Mouse (Mus musculus) midbrain, postnatal 0 days (tissue): ENCODE data around the gene H2-Eb2. TPM values are rescaled to one million over a fixed set of nuclear protein-coding genes. Genes with fewer than 3 reads are reported as not detected.

Source experiments
- ATAC-seq: fragments of 200-750 bp; cut with Nextera tagmentation; 2 replicates; pipeline ENCODE4 v1.8.0; 2017; ENCODE audit warnings: moderate number of reproducible peaks, mild to moderate bottlenecking, moderate TSS enrichment, moderate library complexity; ENCODE audit not compliant: low FRiP score
- DNase-seq: peaks from one replicate; pipeline ENCODE4 v3.0.0-alpha.2; 2015; ENCODE audit warnings: low spot score
- H3K27ac ChIP-seq: fragments of 300-500 bp; sonication (generic); 2 replicates; pipeline ENCODE4 v1.5.1; 2014; ENCODE audit warnings: low read depth, mild to moderate bottlenecking, low read length, mixed read lengths
- H3K27me3 ChIP-seq: fragments of 300-500 bp; sonication (generic); 2 replicates; pipeline ENCODE4 v1.6.1; 2014; ENCODE audit warnings: low read length, control low read depth, mixed read lengths; ENCODE audit not compliant: insufficient read depth
- H3K36me3 ChIP-seq: fragments of 300-500 bp; sonication (generic); 2 replicates; pipeline ENCODE4 v1.6.1; 2014; ENCODE audit warnings: low read length, control low read depth, mixed read lengths; ENCODE audit not compliant: insufficient read depth
- H3K4me1 ChIP-seq: fragments of 300-500 bp; sonication (generic); 2 replicates; pipeline ENCODE4 v1.6.1; 2014; ENCODE audit warnings: mild to moderate bottlenecking, control low read depth, antibody characterized with exemption, low read length, mixed read lengths; ENCODE audit not compliant: insufficient read depth
- H3K4me2 ChIP-seq: fragments of 300-500 bp; sonication (generic); 2 replicates; pipeline ENCODE4 v1.6.1; 2014; ENCODE audit warnings: low read depth, mild to moderate bottlenecking, low read length, mixed read lengths; ENCODE audit not compliant: poor library complexity, severe bottlenecking
- H3K4me3 ChIP-seq: fragments of 300-500 bp; sonication (generic); 2 replicates; pipeline ENCODE4 v1.5.1; 2014; ENCODE audit warnings: low read depth, mild to moderate bottlenecking, low read length, moderate library complexity
- H3K9ac ChIP-seq: fragments of 300-500 bp; sonication (generic); replicated peaks from 2 replicates; pipeline ENCODE4 v1.6.1; 2014; ENCODE audit warnings: mild to moderate bottlenecking, low read length, moderate library complexity, mixed read lengths; ENCODE audit not compliant: poor library complexity, severe bottlenecking
- H3K9me3 ChIP-seq: fragments of 300-500 bp; sonication (generic); 2 replicates; pipeline ENCODE4 v1.6.1; 2016; ENCODE audit warnings: low read length, control low read depth
- CTCF ChIP-seq: IDR thresholded peaks from 2 replicates; pipeline ENCODE4 v1.5.1; 2016; ENCODE audit warnings: antibody characterized with exemption, mild to moderate bottlenecking
- WGBS: fragments of 180-500 bp; shearing (Covaris S2); extraction: QIAGEN DNeasy Blood & Tissue Kit; methylation state at CpG from one replicate; pipeline ENCODE4 v1.1.7; 2014; 5-methylcytosine and 5-hydroxymethylcytosine counted together
- polyA plus RNA-seq: library from polyadenylated mRNA; unstranded; fragments of >200 nt; fragmentation: Nextera tagmentation; extraction: Ambion mirVana; gene quantifications from 2 replicates; pipeline ENCODE4 v1.2.1, GENCODE M21; 2015
- total RNA-seq: library from RNA; depleted of rRNA; stranded (reverse); fragments of >200 nt; gene quantifications from 2 replicates; pipeline ENCODE4 v1.2.3, GENCODE M21; 2014; rRNA removed

H2-Eb2 gene
- total and polyA plus RNA-seq, 2 experiments from 2014 or later = 0.09 to 0.22 TPM

DNA sequence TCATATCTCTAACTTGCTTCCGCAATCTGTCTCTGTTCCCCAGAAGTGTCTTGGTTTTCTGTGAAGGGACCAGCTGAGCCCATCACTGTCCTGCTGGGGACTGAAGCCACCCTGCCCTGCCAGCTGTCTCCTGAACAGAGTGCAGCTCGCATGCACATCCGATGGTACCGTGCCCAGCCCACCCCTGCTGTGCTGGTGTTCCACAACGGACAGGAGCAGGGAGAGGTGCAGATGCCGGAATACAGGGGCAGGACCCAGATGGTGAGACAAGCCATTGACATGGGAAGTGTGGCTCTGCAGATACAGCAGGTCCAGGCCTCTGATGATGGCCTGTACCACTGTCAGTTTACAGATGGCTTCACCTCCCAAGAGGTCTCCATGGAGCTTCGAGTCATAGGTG, 54.0 kb downstream of the H2-Eb2 start:
- Histone ChIP-seq H3K4me2 (no peak overlapping the region), H3K9ac (no peak overlapping the region), H3K9me3 (no peaks in the 10 kb centered on the region), H3K4me3 (no peak overlapping the region), H3K27ac (no peak overlapping the region), H3K36me3 (no peaks in the 10 kb centered on the region), H3K4me1 (no peaks in the 10 kb centered on the region), H3K27me3 (no peaks in the 10 kb centered on the region)
- DNase-seq (no peak), ATAC-seq (no peak)
- 73% methylated on average over 7 of the region's 7 CpGs for WGBS
- no peak for TF ChIP-seq CTCF

DNA sequence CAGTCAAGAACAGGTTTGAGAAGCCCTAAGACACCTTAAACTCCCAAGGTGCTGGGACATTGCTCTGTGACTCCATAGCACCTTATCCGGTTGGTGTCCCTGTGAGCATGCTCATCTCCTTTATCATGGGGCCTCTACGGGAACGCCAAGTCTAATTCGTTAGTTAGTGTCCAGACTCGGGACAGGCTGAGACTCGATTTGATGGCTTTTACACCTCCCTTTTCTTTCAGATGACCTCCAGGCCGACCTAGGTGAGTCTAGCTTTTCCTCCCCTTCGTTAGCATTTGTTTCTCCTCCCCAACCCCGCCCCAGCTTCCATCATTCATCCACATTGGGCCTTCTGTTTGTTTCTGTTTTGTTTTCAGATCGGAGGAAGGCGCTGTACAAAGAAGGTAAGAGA, 56.4 kb downstream of the H2-Eb2 start:
- 82% methylated on average over 11 of the region's 11 CpGs for WGBS
- H3K27ac ChIP-seq = no peak overlapping the region
- H3K9me3 ChIP-seq = no peaks in the 10 kb centered on the region
- no peak overlapping the region for H3K9ac ChIP-seq
- TF ChIP-seq CTCF = no peak
- no peaks in the 10 kb centered on the region for H3K36me3 ChIP-seq
- no peaks in the 10 kb centered on the region for H3K27me3 ChIP-seq
- H3K4me3 ChIP-seq = no peak overlapping the region
- ATAC-seq (no peak), DNase-seq (no peak)
- no peak overlapping the region for H3K4me2 ChIP-seq
- H3K4me1 ChIP-seq = no peaks in the 10 kb centered on the region

DNA sequence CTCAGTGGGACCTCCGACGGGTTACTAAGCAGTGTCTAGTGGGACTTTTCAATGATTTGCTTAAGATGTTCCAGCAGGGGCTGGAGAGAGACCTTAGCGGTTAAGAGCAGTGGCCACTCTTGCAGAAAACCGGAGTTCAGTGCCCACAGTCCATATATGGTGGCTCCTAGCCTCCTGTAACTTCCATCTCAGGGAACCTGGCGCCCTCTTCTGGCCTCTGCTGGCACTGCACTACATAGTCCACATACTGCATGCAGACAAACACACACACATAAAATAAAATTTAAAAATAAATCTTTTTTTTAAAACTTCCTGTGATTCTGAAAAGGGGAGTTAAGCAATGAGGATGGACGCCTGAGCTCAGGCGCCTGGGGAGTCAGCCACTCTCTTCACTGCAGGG, 57.7 kb downstream of the H2-Eb2 start:
- 80% methylated on average over 7 of the region's 7 CpGs for WGBS
- H3K9ac ChIP-seq = no peak overlapping the region
- no peaks in the 10 kb centered on the region for H3K9me3 ChIP-seq
- no peak overlapping the region for H3K4me2 ChIP-seq
- ATAC-seq (no peak), DNase-seq (no peak)
- no peak overlapping the region for H3K27ac ChIP-seq
- H3K27me3 ChIP-seq = no peaks in the 10 kb centered on the region
- H3K4me1 ChIP-seq = no peaks in the 10 kb centered on the region
- peak; percentile 36 for TF ChIP-seq CTCF
- no peaks in the 10 kb centered on the region for H3K36me3 ChIP-seq
- no peak overlapping the region for H3K4me3 ChIP-seq

DNA sequence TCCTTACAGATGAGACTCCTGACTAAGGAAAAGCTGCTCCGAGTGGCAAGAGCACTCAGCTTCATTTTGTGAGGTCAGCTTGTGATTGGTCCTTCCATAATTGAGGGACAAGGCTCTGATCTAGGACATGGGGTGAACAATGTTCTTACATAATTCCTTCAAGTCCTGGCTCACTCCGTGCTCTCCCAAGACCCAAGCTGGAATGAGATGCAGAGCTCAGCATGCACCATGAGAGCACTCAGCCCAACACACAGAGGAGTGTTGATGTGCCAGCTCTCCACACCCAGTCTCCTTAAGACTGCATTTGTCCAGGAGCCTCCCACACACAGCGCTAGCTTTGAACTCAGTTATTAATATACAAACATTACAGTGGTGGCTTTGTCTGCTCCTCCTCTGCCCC, 59.2 kb downstream of the H2-Eb2 start:
- Histone ChIP-seq H3K9me3 (no peaks in the 10 kb centered on the region), H3K4me3 (no peak overlapping the region), H3K9ac (no peak overlapping the region), H3K36me3 (no peaks in the 10 kb centered on the region), H3K4me1 (no peaks in the 10 kb centered on the region), H3K27ac (no peak overlapping the region), H3K4me2 (no peak overlapping the region), H3K27me3 (no peaks in the 10 kb centered on the region)
- WGBS = 74% methylated on average over 3 of the region's 3 CpGs
- no peak for DNase-seq
- ATAC-seq = no peak
- no peak for TF ChIP-seq CTCF

DNA sequence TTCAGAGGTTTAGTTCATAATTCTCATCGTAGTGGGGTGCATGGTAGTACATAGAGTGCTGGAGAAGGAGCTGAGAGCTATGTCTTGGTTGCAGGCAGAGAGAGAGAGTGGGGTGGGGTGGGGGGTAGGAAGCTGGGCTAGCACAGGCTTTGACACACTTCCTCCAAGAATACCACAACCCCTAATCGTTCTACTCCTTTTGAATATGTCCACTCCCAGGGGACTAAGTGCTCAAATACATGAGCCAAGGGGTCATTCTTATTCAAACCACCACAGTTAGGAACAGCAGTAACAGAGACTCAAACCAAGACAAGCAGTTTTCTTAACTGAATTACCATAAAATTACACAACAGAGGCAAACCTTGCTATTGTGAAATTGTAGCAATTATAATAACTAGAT, 61.2 kb downstream of the H2-Eb2 start:
- TF ChIP-seq CTCF = no peak
- no peak for ATAC-seq

DNA sequence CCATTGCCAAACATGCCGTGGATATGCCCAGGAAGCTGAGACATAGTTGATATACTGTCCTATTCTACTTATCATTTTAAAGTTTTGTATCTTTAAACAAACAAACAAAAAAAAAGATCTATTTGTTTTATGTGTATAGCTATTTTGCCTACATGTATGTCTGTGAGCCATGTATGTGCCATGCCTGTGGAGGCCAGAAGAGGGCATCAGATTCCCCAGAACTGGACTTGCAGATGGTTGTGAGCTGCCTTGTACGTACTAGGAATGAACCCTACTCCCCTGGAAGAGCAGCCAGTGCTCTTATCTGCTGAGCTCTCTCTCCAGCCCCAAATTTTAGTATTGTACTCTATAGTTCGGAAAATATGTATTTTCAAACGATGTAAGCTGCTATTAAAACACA, 63.0 kb downstream of the H2-Eb2 start:
- no peak overlapping the region for H3K4me2 ChIP-seq
- H3K27me3 ChIP-seq = no peaks in the 10 kb centered on the region
- peak; percentile 36 for DNase-seq
- no peaks in the 10 kb centered on the region for H3K9me3 ChIP-seq
- ATAC-seq = no peak
- H3K9ac ChIP-seq = no peak overlapping the region
- no peaks in the 10 kb centered on the region for H3K36me3 ChIP-seq
- WGBS = 31% methylated on average over 4 of the region's 4 CpGs
- no peaks in the 10 kb centered on the region for H3K4me1 ChIP-seq
- no peak overlapping the region for H3K27ac ChIP-seq
- TF ChIP-seq CTCF = peak; percentile 76
- no peak overlapping the region for H3K4me3 ChIP-seq

More for the DNA sequence above, 61.2 kb downstream of the H2-Eb2 start:
- H3K36me3 ChIP-seq = no peaks in the 10 kb centered on the region
- no peaks in the 10 kb centered on the region for H3K27me3 ChIP-seq
- H3K4me1 ChIP-seq = no peaks in the 10 kb centered on the region
- no peak overlapping the region for H3K4me3 ChIP-seq
- no peak for DNase-seq
- H3K9ac ChIP-seq = no peak overlapping the region
- no peak overlapping the region for H3K4me2 ChIP-seq
- 73% methylated on average over 2 of the region's 2 CpGs for WGBS
- no peaks in the 10 kb centered on the region for H3K9me3 ChIP-seq
- H3K27ac ChIP-seq = no peak overlapping the region

Other genes starting within 250 kb of the H2-Eb2 start
- gene H2-Oa, start 233.3 kb upstream of the H2-Eb2 start, total RNA-seq = not detected in 2 replicates
- gene H2-Oa, start 233.3 kb upstream of the H2-Eb2 start, polyA plus RNA-seq = 0.23 TPM in 1 of 2 replicates, not detected in the other
- gene H2-DMa, start 206.1 kb upstream of the H2-Eb2 start, total RNA-seq = 23.8 and 39.0 TPM in 2 replicates
- gene H2-DMa, start 206.1 kb upstream of the H2-Eb2 start, polyA plus RNA-seq = 24.8 and 26.1 TPM in 2 replicates
- gene Brd2, start 203.0 kb upstream of the H2-Eb2 start, total RNA-seq = 219 and 233 TPM in 2 replicates
- gene Brd2, start 203.0 kb upstream of the H2-Eb2 start, polyA plus RNA-seq = 107 and 124 TPM in 2 replicates
- 0.16 and 0.47 TPM in 2 replicates for gene H2-DMb2, start 182.4 kb upstream of the H2-Eb2 start, total RNA-seq
- gene H2-DMb2, start 182.4 kb upstream of the H2-Eb2 start, polyA plus RNA-seq = 1.4 and 1.6 TPM in 2 replicates
- gene H2-DMb1, start 172.6 kb upstream of the H2-Eb2 start, total RNA-seq = 0.47 and 4.7 TPM in 2 replicates
- gene H2-DMb1, start 172.6 kb upstream of the H2-Eb2 start, polyA plus RNA-seq = 1.6 and 2.3 TPM in 2 replicates
- 7.1 and 16.5 TPM in 2 replicates for gene Tap1, start 138.1 kb upstream of the H2-Eb2 start, total RNA-seq
- gene Tap1, start 138.1 kb upstream of the H2-Eb2 start, polyA plus RNA-seq = 7.7 and 8.3 TPM in 2 replicates
- 0.99 and 1.1 TPM in 2 replicates for gene Psmb9, start 137.9 kb upstream of the H2-Eb2 start, total RNA-seq
- 2.0 and 3.3 TPM in 2 replicates for gene Psmb9, start 137.9 kb upstream of the H2-Eb2 start, polyA plus RNA-seq
- gene Psmb8, start 127.9 kb upstream of the H2-Eb2 start, total RNA-seq = 1.7 and 2.8 TPM in 2 replicates
- 4.2 and 5.3 TPM in 2 replicates for gene Psmb8, start 127.9 kb upstream of the H2-Eb2 start, polyA plus RNA-seq
- 1.8 and 2.0 TPM in 2 replicates for gene Tap2, start 122.1 kb upstream of the H2-Eb2 start, total RNA-seq
- 2.9 and 4.2 TPM in 2 replicates for gene Tap2, start 122.1 kb upstream of the H2-Eb2 start, polyA plus RNA-seq
- gene H2-Ob, start 86.8 kb upstream of the H2-Eb2 start, total RNA-seq = 1.1 and 1.2 TPM in 2 replicates
- gene H2-Ob, start 86.8 kb upstream of the H2-Eb2 start, polyA plus RNA-seq = 0.31 and 0.55 TPM in 2 replicates
- gene H2-Ab1, start 68.0 kb upstream of the H2-Eb2 start, total RNA-seq = 0.57 and 1.4 TPM in 2 replicates
- 1.5 and 2.7 TPM in 2 replicates for gene H2-Ab1, start 68.0 kb upstream of the H2-Eb2 start, polyA plus RNA-seq
- 0.66 TPM in 1 of 2 replicates, not detected in the other for gene H2-Aa, start 37.8 kb upstream of the H2-Eb2 start, total RNA-seq
- 0.29 and 0.81 TPM in 2 replicates for gene H2-Aa, start 37.8 kb upstream of the H2-Eb2 start, polyA plus RNA-seq
- 0.88 and 1.7 TPM in 2 replicates for gene H2-Eb1, start 19.8 kb upstream of the H2-Eb2 start, total RNA-seq
- gene H2-Eb1, start 19.8 kb upstream of the H2-Eb2 start, polyA plus RNA-seq = 5.0 and 5.2 TPM in 2 replicates
- gene Btnl2, start 29.2 kb downstream of the H2-Eb2 start, total RNA-seq = not detected in 2 replicates
- not detected in 2 replicates for gene Btnl2, start 29.2 kb downstream of the H2-Eb2 start, polyA plus RNA-seq
- not detected in 2 replicates for gene Btnl1, start 51.5 kb downstream of the H2-Eb2 start, total RNA-seq
- gene Btnl1, start 51.5 kb downstream of the H2-Eb2 start, polyA plus RNA-seq = not detected in 2 replicates
- gene BC051142, start 73.2 kb downstream of the H2-Eb2 start, total RNA-seq = 2.0 and 9.2 TPM in 2 replicates
- 6.7 and 7.8 TPM in 2 replicates for gene BC051142, start 73.2 kb downstream of the H2-Eb2 start, polyA plus RNA-seq
- not detected in 2 replicates for gene Btnl4, start 151.7 kb downstream of the H2-Eb2 start, total RNA-seq
- not detected in 2 replicates for gene Btnl4, start 151.7 kb downstream of the H2-Eb2 start, polyA plus RNA-seq
- gene Btnl6, start 191.7 kb downstream of the H2-Eb2 start, total RNA-seq = not detected in 2 replicates
- not detected in 2 replicates for gene Btnl6, start 191.7 kb downstream of the H2-Eb2 start, polyA plus RNA-seq
- 8.8 and 44.3 TPM in 2 replicates for gene Notch4, start 238.6 kb downstream of the H2-Eb2 start, total RNA-seq
- 3.8 and 6.1 TPM in 2 replicates for gene Notch4, start 238.6 kb downstream of the H2-Eb2 start, polyA plus RNA-seq